Mouse (Mus musculus): Measurements from ENCODE around the gene Rasal2.

The Rasal2 gene

DNA sequence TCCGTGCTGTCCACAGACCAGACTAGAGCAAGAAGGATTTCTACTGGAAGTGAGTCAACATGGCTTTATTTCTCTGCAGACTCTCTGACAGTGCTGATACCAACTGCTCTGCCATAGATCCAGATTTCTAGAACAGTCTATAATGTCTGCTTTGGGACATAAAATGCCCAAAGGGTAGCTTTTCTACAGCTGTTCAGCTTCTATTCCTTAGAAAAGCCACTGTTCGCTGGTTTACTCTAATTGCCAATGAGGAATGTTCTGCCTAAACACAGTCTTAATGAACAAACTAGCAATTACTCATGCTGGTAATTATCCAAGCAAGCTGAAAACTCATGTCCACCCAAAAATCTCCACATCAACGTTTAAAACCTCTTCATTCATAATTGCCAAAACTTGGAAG lies 77.6 kb downstream of the Rasal2 start:
- DNase-seq (ENCODE audit: low spot score in 2 of 2), result no peak

DNA sequence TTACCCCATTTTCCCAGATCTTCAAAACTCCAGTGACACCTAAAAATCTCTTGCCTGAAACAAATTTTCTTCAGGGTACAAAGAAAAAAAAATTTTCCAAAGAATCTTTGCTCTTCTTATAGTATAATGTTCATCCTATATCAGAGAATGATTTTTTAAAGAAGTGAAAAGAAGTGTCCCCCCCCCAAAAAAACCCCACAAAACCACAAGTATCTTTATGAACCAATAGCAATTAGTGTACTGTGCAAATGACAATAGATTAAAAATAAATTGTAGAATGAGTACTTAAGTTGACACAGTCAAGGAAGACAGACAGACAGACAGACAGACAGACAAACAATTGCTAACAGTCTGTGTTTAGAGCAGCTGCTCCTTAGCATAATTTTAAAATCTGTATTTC lies 84.3 kb downstream of the Rasal2 start:
- DNase-seq (ENCODE audit: low spot score in 2 of 2), result no peak

DNA sequence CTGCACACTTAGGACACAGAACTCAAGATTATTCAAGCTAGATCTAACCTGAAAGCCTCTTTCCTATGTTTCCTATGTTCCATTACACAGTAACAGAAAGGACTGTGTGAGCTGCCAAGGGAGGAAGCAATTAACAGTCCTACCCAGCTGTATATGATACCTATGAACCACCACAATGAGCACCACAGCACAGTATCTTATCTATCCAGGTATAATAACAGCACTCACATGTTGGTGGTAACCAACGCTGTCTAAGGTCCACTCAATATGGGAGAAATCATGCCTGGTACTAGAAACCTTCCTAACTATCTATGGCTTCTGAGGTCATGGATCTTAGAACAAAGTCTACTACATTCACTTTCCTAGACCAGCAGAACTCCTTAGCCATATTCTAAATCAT lies 89.3 kb downstream of the Rasal2 start:
- DNase-seq (ENCODE audit: low spot score in 2 of 2), result no peak

DNA sequence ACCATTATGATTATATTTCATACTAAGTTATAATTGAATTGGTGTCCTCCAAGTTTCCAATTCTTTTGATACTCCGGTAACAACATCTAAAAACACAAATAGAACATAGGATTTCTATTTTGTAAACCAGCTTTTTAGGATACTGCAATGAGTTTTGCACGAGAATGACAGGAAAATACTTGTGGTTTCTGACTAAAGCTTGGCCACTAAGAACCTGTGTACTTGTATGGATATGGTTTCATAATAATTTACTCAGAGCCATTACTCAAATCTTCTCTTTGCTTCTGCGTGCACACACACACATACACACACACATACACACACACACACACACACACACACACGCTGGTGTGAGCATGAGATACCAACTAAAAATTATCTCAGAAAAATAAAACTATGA lies 93.5 kb downstream of the Rasal2 start:
- DNase-seq (ENCODE audit: low spot score in 2 of 2), result no peak

DNA sequence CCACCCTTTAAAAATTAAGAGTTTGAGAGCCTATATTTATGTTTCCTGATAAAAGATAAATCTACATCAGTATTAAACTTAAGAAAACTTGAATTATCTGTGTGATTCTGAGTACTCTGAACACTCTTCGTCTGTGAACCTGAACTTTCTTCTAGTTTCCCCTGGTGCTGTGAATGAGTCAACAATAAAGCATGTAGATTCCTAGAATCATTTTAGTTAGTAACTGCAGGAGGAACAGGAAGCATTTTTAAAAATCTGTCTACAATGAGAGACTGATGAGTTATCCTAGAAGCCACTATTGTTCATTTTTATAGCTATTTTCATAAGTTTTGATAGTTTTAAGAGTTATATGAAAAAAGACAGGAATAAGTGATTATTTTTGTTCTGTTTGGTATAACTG lies 111.1 kb downstream of the Rasal2 start:
- no peak for DNase-seq (ENCODE audit: low spot score in 2 of 2)

DNA sequence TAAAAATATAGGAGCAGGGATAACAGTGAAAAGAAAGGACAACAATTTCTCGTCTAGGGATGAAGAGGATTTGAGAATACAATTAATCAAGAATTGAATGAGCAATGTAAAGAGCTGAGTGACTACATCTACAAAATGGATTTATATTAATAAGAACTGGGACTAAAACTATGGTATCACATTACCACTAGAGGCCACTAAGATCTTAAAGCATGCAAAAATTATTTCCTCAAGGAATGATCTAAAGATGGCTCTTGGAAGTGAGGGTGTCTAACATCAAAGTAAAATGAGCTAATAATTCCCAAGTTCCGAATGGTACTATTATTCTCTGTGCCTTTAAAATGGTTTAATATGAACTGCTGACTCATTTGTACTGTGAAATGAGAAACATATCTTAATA lies 112.8 kb downstream of the Rasal2 start:
- no peak for DNase-seq (ENCODE audit: low spot score in 2 of 2)

DNA sequence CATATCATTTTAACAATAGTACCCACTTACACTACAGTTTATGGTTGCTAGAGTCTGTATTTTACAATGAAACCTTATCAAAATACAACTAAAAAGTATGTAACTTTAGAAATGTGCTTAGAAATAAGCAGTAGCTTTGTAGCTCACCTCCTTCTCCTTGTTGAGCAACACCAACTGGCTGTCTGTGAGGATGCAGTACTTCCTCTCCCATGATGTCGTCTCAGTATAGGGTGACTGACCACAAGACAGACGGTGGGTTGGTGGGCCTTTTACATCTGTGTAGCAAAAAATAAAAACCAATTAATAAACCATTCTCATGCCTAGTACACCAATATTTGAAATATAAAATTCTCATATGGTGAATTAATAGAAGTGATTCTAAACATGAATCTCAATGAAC lies 113.4 kb downstream of the Rasal2 start:
- no peak for DNase-seq (ENCODE audit: low spot score in 2 of 2)

DNA sequence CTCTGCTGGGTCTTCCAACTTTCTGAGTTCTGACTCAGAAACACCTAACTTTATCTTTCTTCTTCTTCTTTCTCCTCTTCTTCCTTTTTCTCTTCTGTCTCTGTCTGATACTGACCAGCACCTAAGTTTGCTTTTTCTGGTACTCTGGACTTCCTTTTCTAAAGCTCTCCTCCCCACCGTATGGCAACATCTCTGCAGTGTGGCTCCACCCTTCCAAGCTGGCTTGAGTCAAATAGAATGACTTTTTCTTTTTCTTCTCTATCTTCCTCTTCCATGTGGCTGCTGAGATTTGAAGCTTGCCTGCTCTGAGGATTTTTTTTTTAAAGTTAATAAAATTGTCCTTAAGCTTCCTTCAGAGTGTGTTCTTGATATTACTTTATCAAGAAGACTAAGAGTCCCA lies 115.3 kb downstream of the Rasal2 start:
- no peak for DNase-seq (ENCODE audit: low spot score in 2 of 2)

DNA sequence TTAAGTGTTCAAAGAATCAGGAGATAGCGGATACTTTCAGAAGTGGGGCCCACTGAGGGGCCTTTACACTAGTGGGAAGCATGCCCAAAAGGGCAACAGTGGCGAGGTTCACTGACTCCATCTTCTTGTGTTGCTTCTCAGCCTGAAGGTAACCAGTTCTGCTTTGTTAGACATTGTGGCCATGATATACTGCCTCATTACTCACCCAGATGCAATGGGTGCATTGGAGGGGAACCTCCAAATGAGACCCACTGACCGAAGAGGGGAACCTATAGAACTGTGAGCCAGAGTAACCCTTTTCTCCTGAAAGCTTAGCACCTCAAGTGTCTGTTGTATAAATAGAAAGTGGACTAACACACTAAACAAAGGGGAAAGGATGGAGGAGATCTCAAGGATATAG lies 116.5 kb downstream of the Rasal2 start:
- no peak for DNase-seq (ENCODE audit: low spot score in 2 of 2)

DNA sequence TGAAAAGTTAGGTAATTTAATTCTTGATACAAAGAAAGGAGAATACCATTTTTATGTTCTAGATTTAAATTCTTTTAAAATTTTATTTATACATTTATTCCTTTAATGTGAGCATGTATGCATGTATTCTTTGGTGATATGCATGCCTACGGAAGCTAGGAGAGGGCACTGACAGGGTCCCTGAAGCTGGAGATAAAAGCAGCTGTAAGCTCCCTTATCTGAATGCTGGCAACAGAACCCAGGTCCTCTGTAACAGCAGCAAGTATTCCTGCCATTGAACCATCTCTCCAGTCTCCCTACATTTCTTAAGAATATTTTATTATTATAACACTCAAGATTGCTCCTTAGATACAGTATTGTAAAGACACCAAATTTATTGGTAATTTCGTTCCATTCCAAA lies 122.2 kb downstream of the Rasal2 start:
- no peak for DNase-seq (ENCODE audit: low spot score in 2 of 2)

DNA sequence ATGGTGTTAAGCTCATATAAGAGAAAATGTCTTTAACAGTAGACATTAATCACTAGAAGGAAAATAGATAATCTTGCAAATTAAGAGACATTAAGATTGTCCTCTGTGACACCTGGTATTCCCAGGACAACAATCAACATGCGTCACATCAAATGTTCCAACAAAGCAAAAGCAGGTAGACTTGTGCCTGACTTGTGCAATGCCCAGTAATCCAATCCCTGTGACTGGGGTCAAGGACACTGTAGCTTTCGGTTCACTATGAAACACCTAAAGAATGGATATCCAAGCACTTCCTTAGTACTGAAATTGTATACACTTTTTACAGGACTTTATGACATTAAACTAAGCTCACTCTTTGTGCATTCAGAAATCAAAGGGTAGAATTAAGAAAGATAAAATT lies 123.1 kb downstream of the Rasal2 start:
- no peak for DNase-seq (ENCODE audit: low spot score in 2 of 2)

DNA sequence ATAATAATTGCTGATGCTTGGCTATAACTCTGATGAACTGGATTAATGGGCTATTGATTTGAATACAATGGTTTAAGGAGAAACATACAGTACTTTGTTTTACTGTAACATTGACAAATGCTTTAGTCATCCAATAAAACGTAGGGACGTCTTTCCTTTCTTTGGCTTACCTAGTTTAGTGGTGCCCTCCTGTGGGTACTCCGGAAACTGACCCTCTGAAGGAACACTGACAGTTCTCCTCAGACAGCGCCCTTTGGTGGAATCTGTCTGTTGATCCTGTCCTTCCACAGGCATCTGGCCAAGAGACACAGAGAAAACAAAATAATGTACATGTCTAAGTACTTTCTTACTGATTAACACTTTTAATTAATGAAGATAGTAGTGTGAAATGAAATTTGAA lies 125.8 kb downstream of the Rasal2 start:
- DNase-seq (ENCODE audit: low spot score in 2 of 2), result no peak

DNA sequence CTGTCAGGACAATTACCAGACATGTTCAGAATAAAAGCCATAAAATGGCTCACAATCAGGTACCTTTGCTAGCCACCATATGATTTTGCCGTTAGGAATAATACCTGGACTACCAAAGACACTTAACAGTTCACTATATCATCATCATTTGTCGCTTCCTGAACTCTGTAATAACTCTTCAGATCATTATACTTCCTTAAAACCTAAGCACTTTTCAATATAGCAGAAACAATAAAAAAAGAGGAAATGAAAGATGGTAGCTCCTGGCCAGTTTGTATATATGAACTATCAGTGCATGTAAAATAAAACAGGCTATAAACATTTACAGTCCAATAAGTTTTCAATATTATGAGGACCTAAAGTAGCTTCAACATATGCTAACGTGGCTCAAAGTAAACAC lies 127.0 kb downstream of the Rasal2 start:
- DNase-seq (ENCODE audit: low spot score in 2 of 2), result no peak

DNA sequence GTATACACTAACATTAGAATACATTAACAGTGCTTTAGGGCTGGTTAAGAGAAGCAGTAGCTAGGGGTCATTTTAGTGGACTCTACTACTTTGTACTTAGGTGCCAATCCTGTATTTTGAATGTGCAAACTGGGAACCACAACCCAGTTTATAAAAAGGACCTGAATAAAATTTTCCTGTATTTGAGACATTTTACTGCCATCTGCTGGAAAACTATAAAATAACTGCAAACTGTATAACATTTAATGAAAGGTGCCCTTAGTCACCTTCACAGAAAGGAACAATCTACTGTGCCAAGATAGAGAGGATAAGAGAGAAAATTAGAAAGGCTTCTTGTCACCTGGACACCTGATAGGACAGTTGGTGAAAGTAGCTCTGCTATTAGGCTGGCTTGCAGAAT lies 131.6 kb downstream of the Rasal2 start:
- DNase-seq (ENCODE audit: low spot score in 2 of 2), result no peak

DNA sequence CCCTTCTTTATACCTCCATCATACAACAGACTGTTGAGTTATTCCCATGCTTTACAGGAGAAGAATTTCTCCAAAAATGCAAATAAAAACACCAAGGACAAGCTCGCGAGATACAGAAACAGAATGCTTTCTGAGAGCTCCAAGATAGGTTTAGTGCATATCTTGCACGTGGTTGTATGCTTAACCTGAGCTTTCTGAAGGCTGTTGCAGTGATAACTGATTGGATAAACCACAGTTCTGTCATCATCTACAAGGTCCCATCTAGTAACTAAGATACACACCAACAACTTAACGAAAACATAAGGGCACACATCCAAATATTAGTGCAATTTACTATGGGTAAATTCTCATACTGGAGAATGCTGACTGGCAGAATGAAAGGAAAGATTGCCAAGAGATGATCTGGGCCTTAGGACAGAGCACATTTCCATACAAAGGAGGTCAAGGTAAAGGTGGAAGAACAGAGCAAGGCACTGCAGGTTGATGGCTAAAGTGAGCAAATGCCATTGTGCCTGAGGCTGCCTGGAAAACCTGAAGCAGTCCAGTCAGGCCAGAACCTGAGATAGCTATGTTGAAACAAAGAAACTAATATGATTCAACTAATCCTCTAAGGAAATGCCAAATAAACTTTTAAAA lies 136.6 kb downstream of the Rasal2 start:
- DNase-seq (ENCODE audit: low spot score in 2 of 2), result no peak

DNA sequence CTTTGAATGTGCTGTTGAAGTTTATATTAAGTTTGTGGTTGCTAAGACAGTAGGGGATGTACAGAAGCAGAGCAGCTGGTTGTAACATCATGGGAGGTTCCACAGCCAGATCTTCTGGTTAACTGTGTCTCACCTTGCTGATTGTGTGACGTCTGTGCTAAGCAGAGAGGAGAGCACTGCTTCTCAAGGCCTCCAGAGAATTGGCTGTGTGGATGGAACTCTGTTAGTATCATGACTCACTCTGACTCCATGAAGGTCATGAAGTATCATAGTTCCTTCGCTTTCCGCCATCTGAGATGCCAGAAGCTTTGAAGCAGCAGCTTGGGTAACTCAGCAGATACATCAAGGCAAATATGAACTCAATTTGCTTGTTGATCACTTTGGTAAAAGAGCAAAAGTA lies 144.5 kb downstream of the Rasal2 start:
- no peak for DNase-seq (ENCODE audit: low spot score in 2 of 2)

DNA sequence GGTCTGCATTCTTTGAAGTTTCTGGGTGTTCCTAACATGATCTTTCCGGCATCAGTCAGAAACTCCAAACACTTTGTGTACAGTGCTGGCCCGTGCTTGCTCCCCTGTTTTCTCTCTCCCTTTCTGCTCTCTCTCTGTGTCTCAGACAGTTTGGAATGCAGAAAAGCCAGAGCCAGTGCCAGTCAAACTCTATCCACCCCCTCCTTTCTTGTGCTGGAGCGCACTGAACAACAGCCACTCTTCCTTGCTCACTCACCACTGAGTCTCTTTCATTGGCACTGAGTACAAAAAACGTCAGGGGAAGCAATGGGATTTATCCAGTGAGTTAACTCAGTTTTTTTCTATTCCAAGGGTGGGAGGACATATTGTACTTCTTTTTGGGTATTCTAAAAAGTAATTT lies 155.8 kb downstream of the Rasal2 start:
- DNase-seq (ENCODE audit: low spot score in 2 of 2), result peak in 1 of 2 experiments; percentile 24

DNA sequence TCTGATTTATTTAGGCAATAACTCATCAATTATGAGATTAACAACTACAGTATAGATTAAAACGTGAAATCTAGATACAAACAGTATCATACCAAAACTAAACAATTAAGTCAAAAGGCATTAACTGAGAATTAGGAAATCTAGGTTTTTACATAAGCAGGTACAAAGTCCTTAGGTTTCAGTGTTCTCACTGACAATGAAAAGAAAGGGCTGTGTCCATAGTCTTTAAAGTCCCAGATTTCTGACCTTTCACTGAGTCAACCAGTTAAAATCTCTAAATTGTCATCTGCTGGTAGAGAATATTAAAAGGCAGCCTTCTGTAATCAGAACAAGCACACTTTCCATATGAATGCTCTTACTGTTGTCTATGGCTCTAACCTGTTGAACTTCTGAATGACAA lies 156.6 kb downstream of the Rasal2 start:
- no peak for DNase-seq (ENCODE audit: low spot score in 2 of 2)

DNA sequence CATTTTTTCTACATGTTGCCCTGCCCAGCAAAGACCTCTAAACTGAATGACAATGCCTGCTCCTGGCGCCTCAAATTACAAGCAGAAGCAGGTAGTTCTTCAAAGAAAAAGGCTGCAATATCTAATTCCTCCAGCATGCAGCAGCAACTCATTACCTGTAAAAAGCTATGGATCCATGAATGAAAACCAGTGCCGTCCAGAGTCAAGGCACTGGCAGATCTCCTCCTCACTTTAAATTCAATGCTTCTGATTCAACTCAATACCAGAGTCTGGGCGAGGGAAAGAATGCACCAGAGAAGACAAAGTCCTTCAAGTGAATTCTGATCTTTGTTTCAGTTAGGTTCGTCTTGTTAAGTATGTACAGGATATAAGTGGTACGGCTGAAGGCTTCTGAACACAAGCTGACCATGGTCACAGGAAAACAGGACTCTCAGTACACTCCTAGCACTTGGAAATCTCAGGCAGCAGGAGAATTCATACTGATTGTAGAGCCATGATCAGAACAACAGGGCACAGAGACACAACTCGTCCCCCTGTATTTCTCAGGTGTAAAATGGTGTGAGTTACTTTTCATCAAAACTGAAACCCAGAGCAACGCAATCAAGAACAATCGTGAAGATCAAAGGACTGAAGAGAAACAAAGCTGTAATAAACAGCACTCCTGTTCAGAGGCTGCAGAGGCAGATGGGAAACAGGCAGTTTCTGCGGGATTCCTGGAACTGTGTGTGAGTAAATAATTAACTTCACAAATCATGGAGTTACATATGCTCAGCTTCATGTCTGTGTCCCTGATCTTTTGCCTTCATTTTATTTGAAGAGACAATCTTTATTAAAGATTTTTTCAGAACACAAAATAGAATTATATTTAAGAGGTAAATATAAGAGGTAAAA lies 158.6 kb downstream of the Rasal2 start:
- no peak for DNase-seq (ENCODE audit: low spot score in 2 of 2)

DNA sequence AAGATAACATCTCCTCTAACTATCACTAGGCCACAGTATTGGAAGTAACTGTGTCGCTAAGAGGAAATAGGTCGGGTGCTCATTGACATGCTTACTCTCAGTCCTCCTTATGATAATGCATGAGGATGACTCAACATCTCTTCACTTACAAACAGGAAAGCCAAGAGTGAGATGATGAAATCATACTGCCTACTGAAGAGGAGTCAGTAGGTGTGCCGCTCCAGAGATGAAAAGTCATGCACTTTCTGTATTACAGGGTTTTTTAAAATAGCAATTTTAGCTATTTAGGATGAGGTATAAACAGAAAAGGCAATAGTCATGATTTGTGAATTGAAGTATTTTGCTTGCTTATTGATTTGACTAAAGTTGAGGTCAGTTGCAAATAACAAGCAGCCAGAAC lies 164.3 kb downstream of the Rasal2 start:
- no peak for DNase-seq (ENCODE audit: low spot score in 2 of 2)

DNA sequence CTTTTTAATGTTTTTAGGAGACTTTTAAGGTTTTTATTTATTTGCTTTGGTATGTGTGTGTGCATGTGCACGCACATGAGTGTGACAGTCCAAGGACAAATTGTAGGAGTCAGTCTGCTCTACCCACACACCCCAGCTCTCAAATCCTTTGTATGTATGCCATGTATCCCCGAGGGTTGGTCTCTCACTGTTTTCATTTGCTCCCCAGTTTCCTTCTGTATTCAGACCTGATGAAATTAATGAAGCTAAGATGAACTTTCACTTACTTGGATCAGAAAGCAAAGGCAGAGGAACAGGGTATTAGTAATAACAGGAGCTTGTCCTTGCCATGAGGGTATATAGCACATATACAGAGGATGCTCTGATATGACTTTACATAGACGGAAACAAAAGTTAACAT lies 165.1 kb downstream of the Rasal2 start:
- no peak for DNase-seq (ENCODE audit: low spot score in 2 of 2)

DNA sequence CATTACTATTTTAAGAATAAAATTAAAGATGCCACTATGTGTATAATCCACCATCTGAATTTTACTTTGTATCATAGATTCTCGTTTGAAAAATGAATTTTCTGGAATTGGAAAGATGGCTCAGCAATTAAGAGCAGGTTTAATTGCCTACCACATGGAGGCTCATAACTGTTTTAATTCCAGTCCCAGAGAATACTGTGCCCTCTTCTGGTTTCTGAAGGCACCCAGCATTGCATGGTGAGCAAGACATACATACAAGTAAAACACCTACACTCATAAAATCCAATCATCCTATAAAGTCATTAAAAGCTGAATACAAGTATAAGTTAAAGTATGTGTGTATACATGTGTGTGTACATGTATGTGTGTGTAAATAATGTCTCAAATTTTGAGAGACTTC lies 165.6 kb downstream of the Rasal2 start:
- no peak for DNase-seq (ENCODE audit: low spot score in 2 of 2)

DNA sequence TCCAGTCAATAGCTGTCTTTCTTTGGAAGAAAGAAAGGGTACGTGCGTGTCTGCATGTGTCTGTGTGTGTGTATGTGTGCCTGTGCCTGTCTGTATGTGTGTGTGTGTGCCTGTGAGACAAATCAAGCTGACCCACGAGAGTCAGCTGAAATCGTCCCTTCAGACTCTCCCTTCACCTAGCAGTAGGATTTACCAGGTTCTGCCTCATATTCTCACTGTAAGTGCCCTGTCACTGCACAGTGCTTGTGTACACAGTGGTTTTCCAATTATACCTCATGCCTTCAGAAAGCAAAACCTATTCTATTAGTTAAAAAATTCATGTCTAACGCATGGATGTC lies 168.0 kb downstream of the Rasal2 start:
- no peak for DNase-seq (ENCODE audit: low spot score in 2 of 2)

Data from urinary bladder, postnatal 4 days (tissue).